Mouse (Mus musculus) T-helper 1 cell (primary cell): ENCODE measurements around the gene Negr1.

Experiments used
- in situ Hi-C: fragments of 300-600 bp; cut with MboI, MseI; formaldehyde crosslinking; loops from one replicate; pipeline ENCODE4 v1.15.1; 2025; ENCODE audit warnings: high pct_unique_total_duplicates

Gene Negr1

GRCm38 (mm10) chr3:156690059-156690605, 128.5 kb downstream of the Negr1 start:
- in situ Hi-C loops: no loop called here

- in situ Hi-C loops: no loop called here
Measured at GRCm38 (mm10) chr3:156698687-156699086, 137.1 kb downstream of the Negr1 start.

- in situ Hi-C loops: no loop called here
Measured at GRCm38 (mm10) chr3:156703241-156703640, 141.6 kb downstream of the Negr1 start.

- in situ Hi-C loops: no loop called here
Measured at GRCm38 (mm10) chr3:156710240-156710639, 148.6 kb downstream of the Negr1 start.

- in situ Hi-C loops: no loop called here
Measured at GRCm38 (mm10) chr3:156710693-156711092, 149.1 kb downstream of the Negr1 start.

GRCm38 (mm10) chr3:156736335-156736734, 174.7 kb downstream of the Negr1 start:
- in situ Hi-C loops: no loop called here

GRCm38 (mm10) chr3:156739529-156739928, 177.9 kb downstream of the Negr1 start:
- in situ Hi-C loops: no loop called here

GRCm38 (mm10) chr3:156743266-156743665, 181.7 kb downstream of the Negr1 start:
- in situ Hi-C loops: no loop called here

- in situ Hi-C loops: no loop called here
Measured at GRCm38 (mm10) chr3:156745218-156745770, 183.7 kb downstream of the Negr1 start.

- in situ Hi-C loops: no loop called here
Measured at GRCm38 (mm10) chr3:156747456-156747855, 185.9 kb downstream of the Negr1 start.

- in situ Hi-C loops: no loop called here
Measured at GRCm38 (mm10) chr3:156753780-156754373, 192.3 kb downstream of the Negr1 start.

GRCm38 (mm10) chr3:156754790-156755530, 193.4 kb downstream of the Negr1 start:
- in situ Hi-C loops: no loop called here

- in situ Hi-C loops: no loop called here
Measured at GRCm38 (mm10) chr3:156765015-156765414, 203.4 kb downstream of the Negr1 start.

- in situ Hi-C loops: no loop called here
Measured at GRCm38 (mm10) chr3:156766171-156766845, 204.7 kb downstream of the Negr1 start.

GRCm38 (mm10) chr3:156771626-156772025, 210.0 kb downstream of the Negr1 start:
- in situ Hi-C loops: loop anchor here (10.0 kb wide), 1 partner anchor 1777 kb away; no protein-coding TSS in a partner anchor

GRCm38 (mm10) chr3:156772057-156772456, 210.5 kb downstream of the Negr1 start:
- in situ Hi-C loops: loop anchor here (10.0 kb wide), 1 partner anchor 1777 kb away; no protein-coding TSS in a partner anchor

GRCm38 (mm10) chr3:156784309-156784852, 222.8 kb downstream of the Negr1 start:
- in situ Hi-C loops: no loop called here

- in situ Hi-C loops: no loop called here
Measured at GRCm38 (mm10) chr3:156786355-156786754, 224.8 kb downstream of the Negr1 start.

GRCm38 (mm10) chr3:156791234-156791633, 229.6 kb downstream of the Negr1 start:
- in situ Hi-C loops: no loop called here

GRCm38 (mm10) chr3:156792743-156793142, 231.1 kb downstream of the Negr1 start:
- in situ Hi-C loops: no loop called here

- in situ Hi-C loops: no loop called here
Measured at GRCm38 (mm10) chr3:156794091-156794490, 232.5 kb downstream of the Negr1 start.

GRCm38 (mm10) chr3:156794610-156795009, 233.0 kb downstream of the Negr1 start:
- in situ Hi-C loops: no loop called here
